Mouse (Mus musculus) lung, adult 2 months (tissue): ENCODE results near the gene Zswim3. TPM values are rescaled to one million over a fixed set of nuclear protein-coding genes. Genes with fewer than 3 reads are reported as not detected.

Experiments used
- DNase-seq: peaks from one replicate; pipeline ENCODE4 v3.0.0; 2022
- H3K4me1 ChIP-seq: fragments of 200-500 bp; 2 replicates; pipeline ENCODE4 v1.6.1; 2011; ENCODE audit warnings: low read length; ENCODE audit not compliant: control insufficient read depth, insufficient read depth
- H3K4me3 ChIP-seq: fragments of 200-500 bp; replicated peaks from 2 replicates; pipeline ENCODE3; 2011; ENCODE audit warnings: low read depth, mild to moderate bottlenecking, control low read depth, low read length; ENCODE audit errors: extremely low read depth
- CTCF ChIP-seq: fragments of 200-500 bp; IDR thresholded peaks from 2 replicates; pipeline ENCODE4 v1.5.1; 2011; ENCODE audit warnings: mild to moderate bottlenecking, low read length, control low read depth; ENCODE audit not compliant: insufficient read depth
- POLR2A ChIP-seq: fragments of 200-500 bp; IDR thresholded peaks from 2 replicates; pipeline ENCODE4 v1.6.1; 2011; ENCODE audit warnings: low read depth, mild to moderate bottlenecking, control low read depth, low read length, borderline replicate concordance; ENCODE audit errors: extremely low read depth
- WGBS: fragments of 180-500 bp; shearing (Covaris S2); methylation state at CpG from one replicate; pipeline ENCODE4 v1.1.7; 2018; 5-methylcytosine and 5-hydroxymethylcytosine counted together
- polyA plus RNA-seq: library from polyadenylated mRNA; depleted of rRNA; stranded (reverse); fragments of >200 nt; gene quantifications from 2 replicates; pipeline ENCODE4 v1.2.3, GENCODE M21; 2012

The Zswim3 gene
- polyA plus RNA-seq, 1 experiment, result 3.8 TPM

DNA sequence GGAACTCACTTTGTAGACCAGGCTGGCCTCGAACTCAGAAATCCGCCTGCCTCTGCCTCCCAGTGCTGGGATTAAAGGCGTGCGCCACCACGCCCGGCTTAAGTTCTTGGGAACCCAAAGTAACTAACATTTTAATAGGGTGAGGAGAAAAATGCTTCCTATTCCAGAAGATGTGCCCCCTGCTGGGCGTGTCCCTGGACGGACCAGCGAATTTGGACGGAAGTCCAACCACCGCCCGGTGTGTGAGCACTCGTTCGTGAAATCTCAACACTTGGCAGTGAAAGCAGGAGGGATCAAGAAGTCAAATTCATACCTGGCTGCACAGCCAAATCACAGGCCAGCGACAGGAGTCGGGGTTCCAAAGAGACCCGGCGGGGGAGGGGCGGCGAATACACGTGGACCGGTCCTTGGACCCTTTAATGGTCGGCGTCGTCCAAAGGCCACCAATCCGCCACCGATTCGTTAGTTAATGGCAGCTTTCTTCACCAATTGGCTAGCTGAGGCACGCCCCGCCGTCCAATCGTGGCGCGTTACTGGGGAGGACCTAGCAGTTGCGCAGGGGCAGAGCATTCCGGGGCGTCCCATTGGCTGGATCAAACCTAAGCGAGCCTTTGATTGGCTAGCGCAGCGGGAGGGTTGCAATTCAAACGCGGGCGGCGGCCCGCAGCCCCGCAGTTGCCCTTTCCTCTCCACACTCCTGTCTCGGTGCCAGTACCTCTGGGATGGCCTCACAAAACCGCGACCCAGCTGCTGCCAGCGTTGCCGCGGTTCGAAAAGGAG, 35.5 kb upstream of the Zswim3 start, which contains the start of gene Ube2c:
Gene Ube2c (plus strand): TSS at position 641 of the 780 bp plus-strand sequence.
- peak within 1 kb of the TSS; percentile 66 for H3K4me3 ChIP-seq
- WGBS, result 1% methylated on average over 53 of the region's 53 CpGs
- DNase-seq, result peak; percentile 96
- peaks cover 6% of the 10 kb centered on the region; the same call in 1 of the 2 replicates for H3K4me1 ChIP-seq
- 0 out of 2 replicates have a peak, but pooled peaks have one; percentile 4 for TF ChIP-seq POLR2A
- no peak for TF ChIP-seq CTCF

DNA sequence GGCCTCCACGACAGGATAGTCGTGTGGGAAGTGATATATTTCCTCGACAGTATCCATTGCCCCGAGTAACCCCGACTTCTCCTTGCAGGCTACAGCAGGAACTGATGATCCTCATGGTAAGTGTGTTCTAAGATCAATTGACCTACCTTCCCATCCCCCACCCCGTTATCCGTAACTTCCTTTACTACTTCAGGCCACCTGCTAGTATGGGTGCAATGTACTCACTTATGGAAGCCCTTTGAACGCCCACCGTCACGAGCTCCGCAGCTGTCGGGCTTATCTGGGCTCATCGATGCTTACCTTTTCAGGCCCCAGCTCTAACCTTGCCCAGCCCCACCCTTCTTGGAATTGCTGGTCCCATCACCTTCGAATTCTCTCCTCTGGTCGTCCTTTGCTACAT, 34.6 kb upstream of the Zswim3 start:
- Histone ChIP-seq H3K4me3 (no peak overlapping the region), H3K4me1 (peaks cover 6% of the 10 kb centered on the region; the same call in 1 of the 2 replicates)
- no peak for DNase-seq
- 1% methylated on average over 15 of the region's 15 CpGs for WGBS
- TF ChIP-seq POLR2A, result no peak
- TF ChIP-seq CTCF, result no peak

DNA sequence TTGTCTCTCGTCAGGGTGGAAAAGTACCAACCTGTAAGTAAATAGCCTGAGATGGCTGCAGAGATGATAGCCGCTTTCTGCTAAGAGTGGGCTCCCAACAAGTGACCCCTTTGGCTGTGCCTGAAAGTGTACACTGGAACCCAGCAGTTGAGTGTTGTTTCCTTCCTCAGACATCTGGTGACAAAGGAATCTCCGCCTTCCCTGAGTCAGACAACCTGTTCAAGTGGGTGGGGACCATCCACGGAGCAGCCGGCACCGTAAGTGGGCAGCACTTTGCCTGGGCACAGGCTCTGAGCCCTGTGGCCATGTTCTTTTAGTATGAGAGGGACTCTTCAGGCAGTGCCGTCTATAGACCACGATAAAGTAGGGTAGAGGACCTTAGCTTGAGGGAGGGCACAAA, 33.8 kb upstream of the Zswim3 start:
- TF ChIP-seq POLR2A, result no peak
- TF ChIP-seq CTCF, result no peak
- Histone ChIP-seq H3K4me3 (no peak overlapping the region), H3K4me1 (peaks cover 6% of the 10 kb centered on the region; the same call in 1 of the 2 replicates)
- 47% methylated on average over 8 of the region's 8 CpGs for WGBS
- no peak for DNase-seq

DNA sequence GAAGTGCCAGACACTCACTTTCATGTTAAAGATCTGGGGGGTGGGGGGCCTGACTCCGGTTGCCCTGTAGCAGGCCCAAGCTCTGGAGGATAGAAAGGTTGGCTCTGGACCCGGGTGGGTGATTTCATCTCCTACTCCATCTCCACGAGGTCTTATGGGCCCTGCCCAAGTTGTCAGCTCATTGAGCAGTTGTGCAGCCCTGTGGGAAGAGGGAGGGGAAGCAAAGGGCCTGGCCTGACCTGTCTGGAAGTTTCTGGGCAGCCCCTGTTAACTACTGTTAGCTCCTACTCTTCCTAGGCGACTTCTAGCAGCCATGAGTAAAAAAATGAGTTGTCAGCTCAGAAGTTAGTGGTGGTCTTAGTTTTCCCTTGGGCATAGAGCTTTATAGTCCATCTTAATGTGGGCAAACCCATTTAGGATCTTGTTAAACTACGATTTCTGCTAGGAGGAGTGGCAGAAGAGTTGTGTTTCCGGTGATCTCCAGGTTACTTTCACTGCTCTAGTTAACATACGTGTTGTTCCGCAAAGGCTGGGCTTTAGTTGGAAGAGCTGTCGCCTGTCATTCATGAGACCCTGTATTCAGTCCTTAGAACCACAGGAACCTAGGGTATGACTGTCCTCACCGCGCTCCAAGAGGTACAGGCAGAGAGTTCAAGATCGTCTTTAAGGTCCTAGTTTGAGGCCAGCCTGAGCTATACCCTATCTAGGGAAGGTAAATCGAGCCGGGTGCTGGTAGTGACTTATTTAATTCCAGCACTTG, 31.5 kb upstream of the Zswim3 start:
- no peak for DNase-seq
- H3K4me1 ChIP-seq, result peaks cover 6% of the 10 kb centered on the region; the same call in 1 of the 2 replicates
- no peak overlapping the region for H3K4me3 ChIP-seq
- TF ChIP-seq CTCF (no peak), POLR2A (no peak)
- WGBS, result 77% methylated on average over 14 of the region's 14 CpGs

DNA sequence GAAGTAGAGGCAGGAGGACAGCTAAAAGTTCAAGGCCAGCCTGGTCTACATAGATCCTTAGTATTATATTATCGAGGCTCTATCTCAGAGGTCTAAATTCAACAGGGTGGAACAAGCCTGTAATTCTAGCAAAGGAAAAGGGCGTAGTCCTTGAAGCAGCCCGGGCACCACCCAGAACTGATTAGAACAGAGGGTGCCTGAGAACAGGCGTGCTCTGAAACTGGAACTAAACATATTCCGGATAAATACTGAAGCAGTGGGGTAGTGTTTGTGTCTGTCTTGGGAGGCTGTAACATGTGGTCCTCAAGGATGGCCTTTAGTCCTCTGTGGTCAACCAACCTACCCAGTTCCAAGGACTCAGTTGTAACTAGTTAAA, 30.9 kb upstream of the Zswim3 start:
- no peak overlapping the region for H3K4me3 ChIP-seq
- TF ChIP-seq POLR2A, result no peak
- no peak for TF ChIP-seq CTCF
- no peak for DNase-seq
- H3K4me1 ChIP-seq, result peaks cover 6% of the 10 kb centered on the region; the same call in 1 of the 2 replicates
- 41% methylated on average over 5 of the region's 5 CpGs for WGBS

DNA sequence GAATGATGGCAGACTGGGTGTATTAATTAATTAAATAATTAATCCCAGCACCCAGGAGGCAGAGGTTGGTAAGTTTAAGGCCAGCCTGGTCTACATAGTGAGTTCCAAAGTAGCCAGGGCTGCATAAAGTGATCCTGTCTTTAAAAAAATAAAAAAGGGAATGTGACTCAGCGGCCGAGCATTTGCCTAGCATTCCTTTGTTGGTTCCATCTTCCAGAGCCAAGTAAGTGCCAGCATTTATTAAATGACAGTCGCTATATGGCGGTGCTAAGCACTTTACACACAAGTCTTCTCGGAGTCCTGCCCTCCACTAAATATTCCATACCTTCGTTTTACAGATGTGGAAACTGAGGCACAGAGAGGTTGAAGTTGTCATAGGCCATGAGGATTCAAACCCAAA, 28.8 kb upstream of the Zswim3 start:
- DNase-seq, result no peak
- 67% methylated on average over 6 of the region's 6 CpGs for WGBS
- Histone ChIP-seq H3K4me1 (peaks cover 6% of the 10 kb centered on the region; the same call in 1 of the 2 replicates), H3K4me3 (no peak overlapping the region)
- TF ChIP-seq CTCF (no peak), POLR2A (no peak)

DNA sequence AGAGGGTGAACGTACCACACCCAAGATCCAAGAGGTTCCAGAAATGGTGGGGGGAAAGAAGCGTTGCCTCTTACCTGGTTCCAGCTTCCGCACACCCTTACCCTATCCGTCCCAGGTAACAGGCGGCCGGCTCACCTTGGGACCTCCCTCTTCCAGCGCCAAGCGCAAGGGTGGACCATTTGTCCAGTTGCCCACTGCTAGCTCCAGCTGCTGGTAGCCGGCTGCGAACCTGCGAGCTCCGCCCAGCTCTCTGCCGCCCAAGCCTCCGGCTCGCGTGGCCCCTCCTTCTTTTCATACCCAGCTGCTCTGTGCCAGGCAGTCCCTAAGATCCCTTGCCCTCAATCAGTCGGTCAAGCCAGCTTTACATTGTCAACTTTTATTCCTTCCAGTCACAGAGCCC, 28.1 kb upstream of the Zswim3 start:
- TF ChIP-seq POLR2A (no peak), CTCF (no peak)
- WGBS, result 65% methylated on average over 17 of the region's 17 CpGs
- no peak overlapping the region for H3K4me3 ChIP-seq
- no peak for DNase-seq
- peaks cover 6% of the 10 kb centered on the region; the same call in 1 of the 2 replicates for H3K4me1 ChIP-seq

DNA sequence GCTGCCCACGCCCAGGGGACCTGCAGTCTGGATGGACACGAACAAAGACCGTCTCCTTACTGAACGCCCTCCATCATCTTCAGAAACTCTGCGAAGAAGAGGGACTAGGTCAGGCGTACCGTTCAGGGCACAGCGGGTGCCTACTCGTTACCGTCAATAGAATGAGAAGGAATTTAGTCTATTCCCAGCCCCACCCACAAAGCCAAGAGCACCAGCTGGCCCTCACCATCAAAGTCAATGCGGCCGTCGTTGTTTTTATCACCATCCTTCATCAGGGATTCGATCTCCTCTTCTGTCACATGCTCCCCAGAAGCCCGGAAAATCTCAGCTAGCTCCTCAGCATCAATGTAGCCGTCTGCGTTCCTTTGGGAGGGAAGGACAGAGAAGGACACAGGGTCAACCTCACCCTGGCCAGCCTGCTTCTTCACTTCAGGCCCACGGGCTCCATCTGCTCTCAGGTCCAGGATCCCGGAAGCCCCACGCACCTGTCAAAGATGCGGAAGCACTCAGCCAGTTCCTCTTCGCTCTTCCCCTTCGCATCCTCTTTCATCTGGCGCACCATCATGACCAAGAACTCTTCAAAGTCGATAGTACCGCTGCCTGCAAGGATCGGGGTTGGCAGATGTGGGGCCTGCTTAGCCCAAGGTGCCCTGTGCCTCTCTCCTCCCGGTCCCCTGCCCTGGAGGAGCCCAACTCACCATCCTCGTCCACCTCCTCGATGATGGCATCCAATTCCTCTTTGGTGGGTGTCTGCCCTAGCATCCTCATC, 27.5 kb upstream of the Zswim3 start:
- TF ChIP-seq POLR2A (no peak), CTCF (no peak)
- peaks cover 6% of the 10 kb centered on the region; the same call in 1 of the 2 replicates for H3K4me1 ChIP-seq
- no peak overlapping the region for H3K4me3 ChIP-seq
- no peak for DNase-seq
- 81% methylated on average over 30 of the region's 30 CpGs for WGBS

DNA sequence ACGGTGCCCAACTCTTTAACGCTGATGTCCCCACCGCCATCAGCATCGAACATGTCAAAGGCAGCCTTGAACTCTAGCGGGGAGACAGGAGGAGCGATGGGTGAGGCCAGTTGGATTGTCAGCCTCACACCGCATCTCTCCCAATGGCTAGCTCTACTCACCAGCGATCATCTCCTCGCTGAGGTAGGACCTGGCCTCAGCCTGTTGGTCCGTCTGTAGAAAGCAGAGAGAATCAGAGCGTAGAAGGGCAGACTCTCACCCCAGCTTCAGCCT, 26.9 kb upstream of the Zswim3 start:
- peaks cover 6% of the 10 kb centered on the region; the same call in 1 of the 2 replicates for H3K4me1 ChIP-seq

More for the DNA sequence above, 26.9 kb upstream of the Zswim3 start:
- no peak for DNase-seq
- 92% methylated on average over 11 of the region's 11 CpGs for WGBS
- H3K4me3 ChIP-seq, result no peak overlapping the region
- TF ChIP-seq CTCF (no peak), POLR2A (no peak)
